Mouse (Mus musculus): ENCODE measurements at regions not wholly inside any gene's neighbourhood (a gene's known extent, or its start where the extent isn't known, plus 50 kb on each side); places are given as distances from the start of the nearest gene placed in this dataset.

GRCm38 (mm10) chr2:167782231-167782999 is 92.8 kb upstream of the Tmem189 start:
- peak; percentile 97 for ATAC-seq (ENCODE audit: low TSS enrichment)

GRCm38 (mm10) chr2:167781496-167781895 is 91.9 kb upstream of the Tmem189 start:
- ATAC-seq (ENCODE audit: low TSS enrichment), result no peak

DNA sequence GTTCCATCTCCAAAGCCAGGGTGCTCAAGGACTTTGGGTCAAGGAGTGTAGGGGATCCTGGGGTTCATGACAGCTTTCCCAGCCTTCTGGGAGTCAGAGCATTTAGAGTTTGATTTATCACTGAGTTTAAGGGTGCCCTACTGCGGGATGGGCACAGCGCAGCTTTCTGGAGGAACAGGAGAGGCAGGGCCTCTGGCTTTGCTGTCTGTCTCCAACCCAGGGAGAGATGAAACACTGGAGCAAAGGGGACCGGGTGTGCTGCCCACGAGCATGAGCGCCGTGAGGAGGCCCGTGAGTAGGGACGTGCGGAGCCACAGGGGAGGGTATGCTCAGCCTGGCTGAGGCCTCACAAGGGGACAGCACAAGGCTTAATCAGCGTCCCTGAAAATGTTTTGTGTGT is 89.1 kb upstream of the Tmem189 start:
- ATAC-seq (ENCODE audit: low TSS enrichment), result no peak

DNA sequence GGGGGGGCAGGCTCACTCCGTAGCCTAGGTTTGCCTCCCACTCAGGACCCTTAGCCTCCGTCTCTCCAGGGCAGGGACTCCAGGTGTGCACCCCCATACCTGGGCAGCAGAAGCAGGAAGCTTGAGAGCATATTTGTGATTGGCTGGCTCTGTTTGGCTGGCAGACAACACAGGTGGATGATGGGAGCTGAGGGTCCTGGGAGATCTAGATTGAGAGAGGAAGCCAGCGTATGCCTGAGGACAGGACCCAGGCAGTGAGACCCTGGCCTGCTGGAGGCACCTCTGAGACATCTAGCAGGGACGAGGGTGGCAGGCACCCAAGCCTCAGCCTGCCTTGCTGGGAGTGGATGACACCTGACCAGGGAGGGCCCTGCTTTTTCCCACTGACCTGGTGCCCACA is 88.6 kb upstream of the Tmem189 start:
- no peak for ATAC-seq (ENCODE audit: low TSS enrichment)

GRCm38 (mm10) chr2:167777331-167778085 is 87.9 kb upstream of the Tmem189 start:
- peak; percentile 36; the same call in 1 of the 2 replicates for ATAC-seq (ENCODE audit: low TSS enrichment)

DNA sequence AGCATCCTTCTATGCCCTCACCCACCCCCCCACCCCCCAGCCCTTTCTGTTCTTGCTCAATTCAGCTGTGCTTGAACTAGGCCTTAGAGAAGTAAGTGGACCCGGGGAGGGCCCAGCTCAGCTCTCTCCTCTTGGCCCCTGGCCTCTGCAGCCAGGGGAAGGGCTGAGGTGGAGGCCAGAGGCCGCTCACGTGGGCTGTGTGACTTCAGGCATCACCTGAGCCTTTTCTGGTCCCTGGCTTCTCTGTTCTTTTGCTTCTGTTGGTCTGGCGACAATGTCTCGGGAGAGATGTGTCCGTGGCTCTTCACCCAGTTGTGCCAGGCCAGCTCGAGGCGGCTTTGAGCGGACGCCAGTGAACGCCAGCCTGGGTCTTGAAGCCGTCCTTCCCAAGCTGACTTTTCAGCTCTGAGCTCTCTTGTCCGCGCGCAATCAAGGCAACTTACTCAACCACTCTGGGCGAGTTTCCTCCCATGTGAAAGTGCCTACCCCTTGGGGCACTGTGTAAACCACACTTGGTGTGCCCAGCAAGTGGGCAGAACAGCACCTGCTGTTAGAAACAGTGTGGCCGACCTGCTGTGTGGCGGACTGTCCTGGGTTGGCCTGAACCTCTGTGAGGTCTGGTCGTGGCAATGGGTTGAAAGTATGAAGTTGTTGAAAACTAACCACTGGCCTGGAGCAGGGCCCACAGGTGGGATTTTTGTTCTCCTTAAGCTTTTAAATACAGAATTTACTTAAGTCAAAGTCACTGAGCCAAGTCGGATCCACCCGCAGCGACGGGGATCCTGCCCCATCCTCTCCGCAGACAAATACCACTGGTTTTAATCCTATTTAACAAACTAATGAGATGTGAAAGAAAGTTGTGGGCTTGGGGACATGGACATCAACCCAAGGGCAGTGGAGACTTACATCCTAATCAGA is 86.9 kb upstream of the Tmem189 start:
- no peak for ATAC-seq (ENCODE audit: low TSS enrichment)

- peak; percentile 27; the same call in 1 of the 2 replicates for ATAC-seq (ENCODE audit: low TSS enrichment)
These were observed 85.7 kb upstream of the Tmem189 start for GRCm38 (mm10) chr2:167775218-167775915.

DNA sequence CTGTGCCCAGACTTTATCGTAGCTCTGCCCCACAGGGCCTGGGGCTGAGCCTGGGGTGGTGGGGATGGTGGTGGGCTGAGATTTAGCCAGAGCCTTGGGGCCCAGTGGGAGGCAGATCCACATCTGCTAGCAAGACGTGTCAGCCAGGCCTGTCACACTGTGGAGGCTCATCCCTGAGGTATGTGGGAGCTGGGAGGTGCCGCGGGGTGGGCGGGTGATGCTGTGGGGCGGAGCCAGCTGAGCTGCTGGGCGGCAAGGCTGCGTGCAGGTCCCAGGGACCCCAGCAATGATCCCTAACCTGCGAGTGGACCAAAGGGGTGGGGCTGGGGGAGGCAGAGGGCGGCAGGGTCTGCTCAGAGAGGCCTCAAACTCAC is 85.2 kb upstream of the Tmem189 start:
- peak; percentile 70; the same call in 1 of the 2 replicates for ATAC-seq (ENCODE audit: low TSS enrichment)

DNA sequence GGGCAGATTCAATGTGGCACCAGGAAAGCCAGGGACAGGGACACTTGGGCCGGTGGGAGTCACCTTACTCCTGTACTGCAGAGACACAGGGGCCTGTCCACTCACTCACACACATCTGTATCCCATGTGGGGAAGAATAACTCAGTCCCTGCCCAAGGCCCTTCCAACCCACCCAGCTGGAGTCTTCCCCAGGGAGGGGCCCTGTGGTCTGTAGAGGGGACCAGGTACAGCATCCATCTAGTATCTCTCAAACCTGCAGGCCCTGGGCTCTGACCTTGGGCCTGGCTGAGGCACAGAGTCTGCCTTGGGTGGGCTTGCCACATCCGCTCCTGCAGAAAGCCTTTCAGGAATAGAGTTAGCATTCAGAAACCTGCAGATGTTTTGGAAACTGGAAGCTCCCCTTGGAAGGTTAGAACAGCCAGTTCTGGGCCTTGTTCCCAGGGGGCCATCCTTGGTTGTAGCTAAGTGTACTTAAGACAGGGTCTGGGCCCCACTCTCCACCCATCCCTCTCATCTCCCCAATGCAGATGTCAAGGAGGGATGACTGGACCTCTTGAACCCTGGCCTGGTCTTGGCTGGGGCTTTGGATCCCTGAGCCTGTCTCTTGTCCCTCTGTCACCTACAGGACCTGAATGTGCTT is 84.7 kb upstream of the Tmem189 start:
- ATAC-seq (ENCODE audit: low TSS enrichment), result no peak

DNA sequence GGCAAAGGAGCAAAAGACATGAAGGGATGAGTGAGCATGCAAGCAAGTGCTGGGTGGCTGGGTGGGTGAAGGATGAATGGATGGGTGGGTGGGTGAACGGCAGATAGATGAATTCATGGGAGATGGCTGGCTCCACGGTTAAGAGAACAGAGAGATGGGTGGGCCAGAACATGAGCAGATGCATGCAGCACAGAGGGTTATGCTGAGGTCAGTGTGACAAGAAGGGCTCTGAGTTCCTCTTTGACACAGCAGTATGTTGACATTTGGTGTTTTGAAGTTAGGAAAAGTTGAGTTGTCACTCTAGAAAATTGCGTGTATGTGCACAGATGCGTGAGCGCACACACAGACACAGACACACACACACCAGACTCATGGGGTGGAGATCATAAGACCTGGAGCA is 83.2 kb upstream of the Tmem189 start:
- no peak for ATAC-seq (ENCODE audit: low TSS enrichment)

- ATAC-seq (ENCODE audit: low TSS enrichment), result no peak
These were observed 78.3 kb upstream of the Tmem189 start for GRCm38 (mm10) chr2:167767962-167768361.

DNA sequence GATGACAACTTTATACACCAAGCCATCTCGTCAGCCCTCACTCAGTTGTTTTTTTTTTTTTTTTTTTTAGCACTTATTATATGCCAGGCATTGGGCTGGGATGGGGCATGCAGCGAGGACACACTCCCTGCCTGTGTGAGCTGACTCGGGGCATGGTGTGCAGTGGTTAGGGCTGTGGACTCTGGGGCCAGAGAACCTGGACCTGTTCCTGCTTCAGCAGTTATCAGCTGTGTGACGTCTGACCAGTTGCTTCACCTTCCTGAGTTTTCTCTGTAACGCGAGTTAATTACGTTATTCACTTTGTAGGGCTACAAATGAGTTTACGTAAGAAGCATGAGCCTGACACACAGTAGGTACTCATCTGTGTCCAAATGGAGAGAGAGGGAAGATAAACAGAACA is 77.7 kb upstream of the Tmem189 start:
- ATAC-seq (ENCODE audit: low TSS enrichment), result no peak

- ATAC-seq (ENCODE audit: low TSS enrichment), result no peak
These were observed 76.2 kb upstream of the Tmem189 start for GRCm38 (mm10) chr2:167765811-167766210.

DNA sequence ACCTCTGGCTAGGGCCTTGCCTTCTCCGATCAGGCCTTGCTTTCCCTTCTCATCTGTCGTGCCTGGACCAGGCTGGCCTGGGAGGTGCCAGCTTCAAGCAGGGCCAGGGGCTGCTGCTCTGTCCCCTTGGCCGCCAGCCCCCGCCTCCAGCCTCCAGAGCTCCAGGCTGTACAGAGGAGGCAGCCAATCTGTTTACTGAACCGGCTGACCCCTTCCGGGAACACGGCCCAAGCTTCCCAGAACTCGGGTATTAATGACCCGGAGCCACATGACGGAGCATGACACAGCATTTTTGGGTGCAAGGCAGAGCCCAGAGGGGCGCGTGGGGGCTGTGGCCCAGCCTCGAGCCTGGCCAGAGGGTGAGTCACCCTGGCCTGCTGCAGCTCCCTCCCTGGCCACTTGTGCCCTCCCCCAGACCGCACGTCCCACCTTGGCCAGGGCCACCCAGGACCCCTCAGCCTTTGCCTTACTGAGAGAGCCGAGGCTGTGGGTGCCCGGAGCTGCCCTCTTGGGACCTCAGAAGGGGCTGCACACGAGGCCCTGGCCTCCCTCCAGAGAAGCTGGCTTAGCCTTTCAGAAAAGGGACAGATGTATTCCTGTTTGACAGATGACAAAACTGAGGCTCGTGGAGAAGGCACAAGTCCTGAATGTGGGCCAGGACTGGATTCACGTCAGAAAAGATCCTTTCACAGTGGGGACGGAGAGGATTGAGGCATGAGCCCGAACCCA is 75.6 kb upstream of the Tmem189 start:
- ATAC-seq (ENCODE audit: low TSS enrichment), result peak; percentile 50

GRCm38 (mm10) chr2:167763891-167764410 is 74.3 kb upstream of the Tmem189 start:
- ATAC-seq (ENCODE audit: low TSS enrichment), result no peak

- no peak for ATAC-seq (ENCODE audit: low TSS enrichment)
These were observed 71.8 kb upstream of the Tmem189 start for GRCm38 (mm10) chr2:167761404-167761936.

DNA sequence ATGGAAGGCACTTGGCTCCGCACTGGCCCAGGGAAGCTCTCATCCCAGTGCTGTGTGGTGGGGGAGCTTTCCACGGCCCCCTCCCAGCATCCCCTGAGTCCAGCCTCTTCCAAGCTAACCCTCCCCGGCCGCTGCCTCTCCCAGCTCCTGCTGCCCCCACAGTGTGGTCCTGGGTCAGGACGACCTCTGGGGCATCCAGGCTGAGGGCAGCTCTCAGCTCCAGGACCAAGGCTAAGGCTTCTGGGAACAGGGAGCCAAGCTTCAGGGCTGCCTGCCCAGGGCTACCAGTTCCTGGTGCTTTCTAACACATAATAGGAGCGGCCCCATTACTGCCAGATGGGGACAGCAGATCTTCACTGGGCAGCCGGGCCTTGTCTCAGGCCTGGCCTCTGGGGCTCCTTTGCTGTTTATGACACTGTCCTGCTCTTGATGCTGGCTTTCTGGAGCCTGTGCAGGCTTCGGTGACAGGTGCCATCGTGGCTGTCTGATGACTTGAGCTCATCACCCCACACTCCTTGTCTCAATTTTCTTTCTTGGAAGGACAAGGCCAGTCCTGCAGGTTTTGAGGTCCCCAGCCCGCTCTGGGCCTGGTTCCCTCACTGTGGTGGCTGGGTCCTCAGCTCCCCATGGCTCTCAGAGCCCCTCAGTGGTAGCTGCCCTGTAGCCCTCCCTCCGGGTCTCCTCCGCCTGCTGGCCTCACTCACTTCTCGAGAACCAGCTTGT is 71.2 kb upstream of the Tmem189 start:
- ATAC-seq (ENCODE audit: low TSS enrichment), result no peak

DNA sequence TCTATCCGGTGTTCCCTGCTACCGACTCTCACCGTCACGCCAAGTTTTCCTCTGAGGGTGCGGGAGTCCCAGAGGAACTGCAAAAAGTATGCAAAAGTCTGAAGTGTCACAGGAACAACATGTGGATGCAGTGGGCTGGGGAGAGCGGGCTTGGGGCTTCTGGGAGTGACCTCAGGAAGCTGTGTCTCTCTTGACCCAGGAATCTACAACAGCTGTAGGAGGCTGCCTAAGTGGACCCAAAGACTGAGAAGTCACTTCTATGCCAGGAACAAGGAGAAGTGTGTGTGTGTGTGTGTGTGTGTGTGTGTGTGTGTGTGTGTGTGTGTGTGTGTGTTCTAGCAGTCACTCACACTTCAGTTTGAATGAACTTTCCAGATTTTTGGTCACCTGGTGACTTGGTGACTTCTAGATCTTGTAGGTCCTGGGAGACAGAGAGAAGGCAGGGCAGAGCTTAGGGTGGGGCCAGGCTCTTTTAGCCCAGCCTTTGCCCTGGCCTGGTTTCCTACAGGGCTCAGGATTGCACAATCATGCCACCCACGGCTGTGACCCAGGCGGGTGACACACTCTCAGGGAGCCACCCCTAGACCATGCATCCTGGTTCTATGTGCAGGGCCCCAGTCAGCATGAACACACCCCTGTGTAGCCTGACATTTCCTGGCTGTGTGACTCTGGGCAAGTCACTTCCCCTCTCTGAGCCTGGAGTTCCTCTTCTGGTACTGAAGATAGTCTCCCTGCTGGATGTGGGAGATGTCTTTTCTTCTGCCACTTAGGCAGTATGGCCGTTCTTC is 70.2 kb upstream of the Tmem189 start:
- no peak for ATAC-seq (ENCODE audit: low TSS enrichment)

Data from frontal cortex, adult (tissue).